Mouse (Mus musculus) ES-E14 (cell line): ENCODE measurements around the gene Ubp1.

Source experiments
- ZC3H11A ChIP-seq: IDR thresholded peaks from 2 replicates; pipeline ENCODE4 v1.6.1; 2012; ENCODE audit warnings: low read depth, mild to moderate bottlenecking, inconsistent platforms, low read length, borderline replicate concordance
- ZNF384 ChIP-seq: IDR thresholded peaks from 2 replicates; pipeline ENCODE4 v1.6.1; 2012; ENCODE audit warnings: low read depth, low read length, inconsistent platforms

GRCm38 (mm10) chr9:113903136-113903535, 27.6 kb upstream of the Ubp1 start:
- no peak for TF ChIP-seq ZC3H11A
- TF ChIP-seq ZNF384, result no peak
